Mouse (Mus musculus) limb, embryonic 12.5 days (tissue): ENCODE measurements around the gene Thrap3. TPM values are rescaled to one million over a fixed set of nuclear protein-coding genes. Genes with fewer than 3 reads are reported as not detected.

Experiments used
- ATAC-seq: fragments of 200-750 bp; cut with Nextera tagmentation; 2 replicates; pipeline ENCODE4 v1.8.0; 2017; ENCODE audit warnings: low read depth, moderate TSS enrichment; ENCODE audit not compliant: insufficient number of reproducible peaks, insufficient read depth, low FRiP score, low TSS enrichment
- H3K27ac ChIP-seq: fragments of 300-500 bp; sonication (generic); 2 replicates; pipeline ENCODE4 v1.5.1; 2016; ENCODE audit warnings: mild to moderate bottlenecking, moderate library complexity
- H3K27me3 ChIP-seq: fragments of 300-500 bp; sonication (generic); 2 replicates; pipeline ENCODE4 v1.6.1; 2016; ENCODE audit warnings: mild to moderate bottlenecking, moderate library complexity
- H3K36me3 ChIP-seq: fragments of 300-500 bp; sonication (generic); 2 replicates; pipeline ENCODE4 v1.6.1; 2016; ENCODE audit warnings: mild to moderate bottlenecking, moderate library complexity
- H3K4me1 ChIP-seq: fragments of 300-500 bp; sonication (generic); replicated peaks from 2 replicates; pipeline ENCODE4 v1.6.1; 2016
- H3K4me2 ChIP-seq: fragments of 300-500 bp; sonication (generic); 2 replicates; pipeline ENCODE4 v1.6.1; 2016; ENCODE audit warnings: mild to moderate bottlenecking, moderate library complexity
- H3K4me3 ChIP-seq: fragments of 300-500 bp; sonication (generic); replicated peaks from 2 replicates; pipeline ENCODE4 v1.5.1; 2016; ENCODE audit warnings: mild to moderate bottlenecking
- H3K9ac ChIP-seq: fragments of 300-500 bp; sonication (generic); replicated peaks from 2 replicates; pipeline ENCODE4 v1.6.1; 2016; ENCODE audit warnings: mild to moderate bottlenecking, moderate library complexity
- H3K9me3 ChIP-seq: fragments of 300-500 bp; sonication (generic); 2 replicates; pipeline ENCODE4 v1.6.1; 2016; ENCODE audit warnings: mild to moderate bottlenecking, moderate library complexity
- WGBS: fragments of 180-500 bp; shearing (Covaris S2); methylation state at CpG from one replicate; pipeline ENCODE4 v1.1.7; 2016; 5-methylcytosine and 5-hydroxymethylcytosine counted together
- polyA plus RNA-seq: library from polyadenylated mRNA; unstranded; fragments of >200 nt; fragmentation: Nextera tagmentation; extraction: Ambion mirVana; gene quantifications from 2 replicates; pipeline ENCODE4 v1.2.1, GENCODE M21; 2016

Gene Thrap3
- polyA plus RNA-seq, 1 experiment from 2014 or later, result 349 TPM

DNA sequence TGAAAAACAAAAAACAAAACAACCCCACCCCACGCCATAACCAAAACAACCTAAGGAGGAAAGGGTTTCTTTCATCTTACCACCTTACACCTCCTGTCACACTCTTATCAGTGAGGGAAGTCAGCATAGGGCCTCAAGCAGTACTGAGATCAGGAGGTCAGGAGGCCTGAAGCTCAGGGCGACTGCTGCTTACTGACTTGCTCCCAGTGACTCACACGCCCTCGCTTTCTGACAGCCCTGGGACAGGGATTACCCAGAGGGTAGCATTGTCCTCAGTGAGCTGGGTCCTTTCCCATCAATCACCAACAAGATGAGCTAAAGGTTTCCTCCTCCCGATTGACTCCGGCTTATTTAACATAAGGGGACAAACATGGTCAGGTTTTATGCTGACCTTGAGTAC is 4.5 kb upstream of the Thrap3 start:
- H3K9ac ChIP-seq, result no peak overlapping the region
- H3K4me3 ChIP-seq, result no peak overlapping the region
- ATAC-seq, result no peak
- H3K4me2 ChIP-seq, result no peak overlapping the region
- no peaks in the 10 kb centered on the region for H3K9me3 ChIP-seq
- H3K4me1 ChIP-seq, result peaks cover 16% of the 10 kb centered on the region
- no peak overlapping the region for H3K27ac ChIP-seq
- H3K27me3 ChIP-seq, result no peaks in the 10 kb centered on the region
- 56% methylated on average over 6 of the region's 6 CpGs for WGBS
- no peaks in the 10 kb centered on the region for H3K36me3 ChIP-seq

DNA sequence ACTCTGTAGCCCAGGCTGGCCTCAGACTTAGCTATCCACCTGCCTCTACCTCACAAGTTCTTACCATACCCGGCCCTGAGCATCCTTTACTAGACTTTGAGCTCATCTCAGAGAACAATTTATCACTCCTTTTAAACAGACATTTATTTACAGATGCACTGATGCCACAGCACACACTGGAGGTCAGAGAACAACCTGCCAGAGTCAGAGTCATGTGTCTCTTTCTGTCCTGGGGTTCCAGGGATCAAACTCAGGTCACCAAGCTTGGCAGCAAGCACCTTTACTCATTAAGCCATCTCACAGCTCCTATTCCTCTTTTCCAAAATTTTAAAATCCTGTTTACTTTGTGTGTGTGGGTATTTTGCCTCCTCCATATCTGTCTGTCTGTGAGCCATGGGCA is 2.8 kb upstream of the Thrap3 start:
- ATAC-seq, result no peak
- H3K27ac ChIP-seq, result no peak overlapping the region
- WGBS, result 71% methylated on average over 1 of the region's 1 CpGs
- H3K36me3 ChIP-seq, result no peaks in the 10 kb centered on the region
- H3K9ac ChIP-seq, result no peak overlapping the region
- no peak overlapping the region for H3K4me2 ChIP-seq
- H3K4me3 ChIP-seq, result no peak overlapping the region
- H3K27me3 ChIP-seq, result no peaks in the 10 kb centered on the region
- H3K4me1 ChIP-seq, result peaks cover 23% of the 10 kb centered on the region
- no peaks in the 10 kb centered on the region for H3K9me3 ChIP-seq

DNA sequence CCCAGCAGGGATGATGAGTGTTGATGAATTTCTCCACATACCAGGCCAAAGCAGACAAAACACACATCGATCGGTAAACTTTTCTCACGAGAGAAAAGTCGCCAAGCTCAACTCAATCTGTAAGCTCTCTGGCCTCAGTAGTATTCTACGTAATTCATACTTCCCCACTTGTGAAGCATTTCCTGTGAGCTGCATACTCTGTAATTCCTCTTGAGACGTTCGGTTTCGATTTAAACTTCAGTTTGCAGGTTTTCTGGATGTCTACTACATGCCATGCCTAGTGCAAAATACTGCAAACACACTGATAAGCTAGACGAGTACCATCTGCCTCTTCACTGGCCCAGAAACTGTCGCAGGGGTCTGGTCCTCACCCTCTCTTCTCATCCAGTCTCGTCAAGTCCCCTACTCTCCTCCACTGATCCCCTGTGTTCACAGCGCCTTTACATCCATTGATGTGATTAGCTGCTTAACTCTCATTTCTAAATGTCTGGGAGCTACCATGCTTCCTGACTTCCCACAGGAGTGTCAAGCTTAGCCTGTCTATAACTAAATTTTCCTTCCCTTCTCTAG is 2.2 kb upstream of the Thrap3 start:
- peaks cover 30% of the 10 kb centered on the region for H3K4me1 ChIP-seq
- no peaks in the 10 kb centered on the region for H3K27me3 ChIP-seq
- H3K4me3 ChIP-seq, result no peak overlapping the region
- H3K9ac ChIP-seq, result no peak overlapping the region
- H3K27ac ChIP-seq, result 0 out of 2 replicates have a peak overlapping the region, but pooled peaks have one; percentile 94
- peaks cover 3% of the 10 kb centered on the region; the same call in 1 of the 2 replicates for H3K36me3 ChIP-seq
- WGBS, result 88% methylated on average over 12 of the region's 12 CpGs
- ATAC-seq, result no peak
- H3K4me2 ChIP-seq, result 0 out of 2 replicates have a peak overlapping the region, but pooled peaks have one; percentile 57
- H3K9me3 ChIP-seq, result no peaks in the 10 kb centered on the region

DNA sequence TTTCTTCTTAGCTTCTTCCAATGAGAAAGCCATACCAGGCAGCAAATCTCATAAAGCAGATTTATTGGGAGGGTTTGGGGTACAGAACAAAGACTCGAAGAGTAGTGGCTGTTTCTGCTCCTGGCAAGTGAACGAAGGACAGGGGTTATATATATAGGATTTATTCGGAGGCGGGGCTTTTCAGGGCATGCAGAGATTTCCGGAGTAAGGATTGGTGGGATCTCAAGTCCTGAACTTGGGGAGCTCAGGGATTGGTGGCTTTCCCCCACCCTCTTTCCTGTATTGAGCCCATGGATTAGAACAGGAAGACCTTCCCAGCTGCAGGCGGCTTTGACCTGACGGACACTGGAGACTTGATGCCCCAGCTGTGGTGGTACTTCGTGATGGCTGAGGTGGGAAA is 1.5 kb upstream of the Thrap3 start:
- peaks cover 36% of the 10 kb centered on the region for H3K4me1 ChIP-seq
- peak overlapping the region; percentile 57 for H3K4me2 ChIP-seq
- no peaks in the 10 kb centered on the region for H3K9me3 ChIP-seq
- WGBS, result 68% methylated on average over 8 of the region's 8 CpGs
- peaks cover 7% of the 10 kb centered on the region; the same call in 1 of the 2 replicates for H3K36me3 ChIP-seq
- no peaks in the 10 kb centered on the region for H3K27me3 ChIP-seq
- H3K27ac ChIP-seq, result peak overlapping the region; percentile 94
- no peak for ATAC-seq
- H3K9ac ChIP-seq, result no peak overlapping the region
- H3K4me3 ChIP-seq, result no peak overlapping the region

DNA sequence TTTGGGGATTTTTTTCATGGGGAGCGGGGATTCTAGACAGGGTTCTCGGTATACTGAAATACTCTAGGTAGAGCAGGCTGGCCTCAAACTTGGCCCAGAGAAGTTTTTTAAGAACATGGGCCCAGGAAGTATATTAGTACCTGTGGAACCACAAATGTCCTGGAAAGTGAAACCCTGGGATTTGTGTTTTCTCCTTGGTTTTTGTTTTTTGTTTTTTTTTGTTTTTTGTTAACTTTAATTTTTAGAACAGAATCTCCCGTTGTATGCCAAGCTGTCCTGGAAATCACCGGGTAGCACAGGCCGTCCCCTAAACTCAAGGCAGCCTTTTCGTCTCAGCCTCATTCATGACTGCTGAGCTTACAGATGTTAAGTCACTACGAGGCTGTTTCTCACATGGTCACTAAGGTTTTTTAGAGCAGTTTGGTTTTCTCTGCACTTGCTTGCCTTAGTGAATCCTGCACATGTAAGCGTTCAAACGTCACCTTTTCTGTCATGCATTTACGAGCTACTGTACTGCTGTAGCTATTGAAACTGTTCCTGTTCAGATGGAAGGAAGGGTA is 856 bp upstream of the Thrap3 start:
- H3K9ac ChIP-seq, result peak overlapping the region; percentile 54
- no peaks in the 10 kb centered on the region for H3K27me3 ChIP-seq
- peak overlapping the region; percentile 57 for H3K4me2 ChIP-seq
- H3K27ac ChIP-seq, result peak overlapping the region; percentile 94
- peaks cover 7% of the 10 kb centered on the region; the same call in 1 of the 2 replicates for H3K36me3 ChIP-seq
- WGBS, result 60% methylated on average over 10 of the region's 10 CpGs
- no peak for ATAC-seq
- no peaks in the 10 kb centered on the region for H3K9me3 ChIP-seq
- H3K4me3 ChIP-seq, result peak overlapping the region; percentile 72
- peaks cover 41% of the 10 kb centered on the region for H3K4me1 ChIP-seq

DNA sequence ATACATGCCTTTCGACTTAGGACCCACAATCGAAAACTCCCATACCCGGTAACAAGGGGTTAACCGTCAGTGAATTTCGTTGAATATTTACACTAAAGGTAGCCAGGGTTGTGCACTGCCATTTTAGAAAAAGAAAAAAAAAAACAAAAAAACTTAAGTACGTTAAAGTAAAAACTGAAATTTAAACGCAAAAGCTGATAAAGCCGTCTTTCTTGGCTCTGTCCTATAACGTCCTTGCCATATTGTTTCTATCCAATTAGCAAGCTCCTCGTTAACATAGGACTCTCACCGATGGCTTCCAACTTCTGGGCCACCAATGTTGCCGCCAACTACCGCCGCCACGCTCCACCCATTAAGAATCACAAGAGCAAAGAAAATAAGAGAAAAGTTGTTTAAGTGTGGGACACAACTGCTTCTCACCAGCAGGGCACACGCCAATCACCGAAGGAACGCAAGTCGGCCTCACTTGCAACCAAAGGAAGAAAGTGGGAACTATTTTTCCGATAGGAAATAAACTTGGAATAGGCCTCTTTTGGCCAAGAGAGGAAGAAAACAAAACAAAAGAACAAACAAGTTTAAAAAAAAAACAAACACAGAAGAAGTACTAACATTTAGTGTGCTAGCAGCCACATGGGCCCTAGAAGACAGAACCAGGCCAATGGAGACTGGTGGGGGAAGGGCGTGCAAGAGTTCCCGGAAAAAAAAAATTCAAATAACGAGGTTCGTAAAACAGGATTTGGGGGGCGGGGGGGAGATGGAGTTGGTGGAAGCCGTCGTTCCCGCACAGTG is 852 bp downstream of the Thrap3 start:
- H3K4me2 ChIP-seq, result peak overlapping the region; percentile 71
- peak overlapping the region; percentile 72 for H3K4me3 ChIP-seq
- under 1% methylated on average over 28 of the region's 28 CpGs for WGBS
- H3K36me3 ChIP-seq, result peaks cover 17% of the 10 kb centered on the region; the same call in 1 of the 2 replicates
- peak overlapping the region; percentile 93 for H3K9ac ChIP-seq
- H3K27me3 ChIP-seq, result no peaks in the 10 kb centered on the region
- peaks cover 46% of the 10 kb centered on the region for H3K4me1 ChIP-seq
- peak overlapping the region; percentile 97 for H3K27ac ChIP-seq
- H3K9me3 ChIP-seq, result no peaks in the 10 kb centered on the region
- ATAC-seq, result no peak

DNA sequence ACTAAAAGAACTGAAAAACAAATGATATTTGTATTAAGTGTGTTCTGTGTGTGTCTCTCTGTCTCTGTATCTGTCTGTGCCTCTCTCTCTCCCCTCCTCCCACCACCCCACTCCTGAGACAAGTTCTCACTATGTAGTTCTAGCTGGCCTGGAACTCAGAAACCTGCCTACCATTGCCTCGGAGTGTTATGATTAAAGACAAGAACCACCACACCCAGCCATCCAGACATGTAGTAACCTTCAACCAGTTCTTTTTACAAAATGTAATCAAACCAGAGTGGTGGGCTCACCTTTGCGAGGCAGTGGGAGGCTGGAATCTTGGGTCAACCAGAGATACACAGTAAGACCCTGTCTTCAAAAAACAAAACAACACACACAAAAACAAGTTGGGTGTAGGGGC is 1.9 kb downstream of the Thrap3 start:
- Histone ChIP-seq H3K9me3 (no peaks in the 10 kb centered on the region), H3K4me1 (peaks cover 46% of the 10 kb centered on the region), H3K27me3 (no peaks in the 10 kb centered on the region), H3K27ac (0 out of 2 replicates have a peak overlapping the region, but pooled peaks have one; percentile 29), H3K4me3 (peak overlapping the region; percentile 72), H3K4me2 (peak overlapping the region; percentile 71), H3K9ac (peak overlapping the region; percentile 46), H3K36me3 (peaks cover 22% of the 10 kb centered on the region; the same call in 1 of the 2 replicates)
- 66% methylated on average over 2 of the region's 2 CpGs for WGBS
- ATAC-seq, result no peak

DNA sequence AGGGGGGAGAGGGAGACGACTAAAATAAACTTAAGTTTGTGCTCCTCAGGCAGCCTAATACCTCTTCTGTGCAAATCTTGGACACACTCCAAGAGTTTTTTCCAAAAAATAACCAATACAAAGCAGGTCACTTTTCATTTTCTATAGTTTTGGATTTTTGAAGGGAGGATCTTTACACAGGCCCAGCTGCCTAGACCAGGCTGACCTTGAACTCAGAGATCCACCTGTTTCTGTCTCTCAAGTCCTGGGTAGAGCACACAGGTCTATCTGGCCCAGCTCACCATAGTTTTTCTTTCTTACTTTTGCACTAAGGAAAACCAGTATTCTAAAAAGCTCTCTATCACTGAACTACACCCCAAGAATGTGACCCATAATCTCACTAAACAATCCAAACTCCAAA is 2.5 kb downstream of the Thrap3 start:
- Histone ChIP-seq H3K27ac (no peak overlapping the region), H3K36me3 (peaks cover 23% of the 10 kb centered on the region), H3K4me3 (peak overlapping the region; percentile 72), H3K4me2 (peak overlapping the region; percentile 71), H3K4me1 (peaks cover 46% of the 10 kb centered on the region), H3K9me3 (no peaks in the 10 kb centered on the region), H3K27me3 (no peaks in the 10 kb centered on the region), H3K9ac (peak overlapping the region; percentile 46; the same call in 1 of the 2 replicates)
- ATAC-seq, result no peak
- WGBS, result 71% methylated on average over 1 of the region's 1 CpGs

DNA sequence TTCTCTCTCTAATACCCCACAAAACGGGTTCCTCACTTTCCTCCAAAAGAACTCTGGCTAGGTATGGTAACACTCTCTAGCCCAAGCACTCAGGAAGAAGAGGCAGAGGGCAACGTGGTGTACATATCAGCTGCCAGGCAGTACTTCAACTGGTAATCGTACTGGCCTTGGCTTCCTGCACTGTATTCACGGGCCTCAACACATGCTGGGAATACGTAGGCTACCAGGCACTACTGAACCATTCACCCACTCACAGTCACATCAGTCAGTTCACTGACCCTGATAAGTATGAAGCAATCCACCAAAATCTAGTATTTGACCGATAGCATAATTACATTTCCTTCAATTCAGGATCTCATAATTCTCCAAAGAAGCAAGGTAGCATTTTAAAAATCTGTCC is 3.0 kb downstream of the Thrap3 start:
- Histone ChIP-seq H3K9ac (no peak overlapping the region), H3K4me2 (peak overlapping the region; percentile 21), H3K4me1 (peaks cover 45% of the 10 kb centered on the region), H3K27me3 (no peaks in the 10 kb centered on the region), H3K4me3 (no peak overlapping the region), H3K36me3 (peaks cover 28% of the 10 kb centered on the region), H3K27ac (no peak overlapping the region), H3K9me3 (no peaks in the 10 kb centered on the region)
- ATAC-seq, result no peak
- WGBS, result 84% methylated on average over 6 of the region's 6 CpGs

DNA sequence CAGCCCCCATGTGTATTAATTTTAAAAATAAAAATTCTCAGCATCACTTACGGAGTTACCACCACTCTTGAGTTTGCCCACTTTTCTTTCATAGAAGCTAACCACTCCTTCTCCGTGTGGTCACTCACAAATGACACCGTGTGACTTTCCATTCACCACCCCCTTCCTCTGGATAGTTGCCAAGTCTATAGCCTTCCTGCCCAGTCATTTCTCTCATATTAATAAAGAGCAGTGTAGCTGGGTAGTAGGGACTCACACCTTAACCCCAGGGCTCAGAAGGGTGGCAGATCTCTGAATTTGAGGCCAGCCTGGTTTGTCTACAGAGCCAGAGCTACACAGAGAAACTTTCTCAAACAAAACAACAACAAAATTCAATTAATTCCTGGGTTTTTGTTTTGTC is 5.1 kb downstream of the Thrap3 start:
- peaks cover 47% of the 10 kb centered on the region for H3K36me3 ChIP-seq
- WGBS, result 85% methylated on average over 3 of the region's 3 CpGs
- H3K4me2 ChIP-seq, result no peak overlapping the region; the same call in 1 of the 2 replicates

DNA sequence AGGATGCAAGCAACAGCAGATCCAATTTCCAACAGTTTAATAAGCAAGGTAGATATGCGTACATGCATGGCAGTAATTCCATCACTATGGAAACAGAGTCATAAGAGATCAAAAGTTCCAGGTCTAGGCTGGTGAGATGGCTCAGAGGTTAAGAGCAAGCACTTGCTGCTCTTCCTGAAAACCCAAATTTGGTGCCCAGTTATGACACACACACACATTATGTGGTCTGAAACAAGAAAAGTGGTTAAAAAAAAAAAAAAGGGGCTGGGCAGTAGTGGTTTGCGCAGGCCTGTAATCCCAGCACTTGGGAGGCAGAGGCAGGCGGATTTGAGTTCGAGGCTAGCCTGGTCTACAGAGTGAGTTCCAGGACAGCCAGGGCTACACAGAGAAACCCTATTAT is 7.6 kb downstream of the Thrap3 start:
- Histone ChIP-seq H3K4me1 (peaks cover 18% of the 10 kb centered on the region), H3K9me3 (no peaks in the 10 kb centered on the region), H3K4me2 (no peak overlapping the region), H3K4me3 (no peak overlapping the region), H3K27me3 (no peaks in the 10 kb centered on the region), H3K36me3 (peaks cover 68% of the 10 kb centered on the region), H3K27ac (no peak overlapping the region), H3K9ac (no peak overlapping the region)
- WGBS, result 94% methylated on average over 4 of the region's 4 CpGs
- no peak for ATAC-seq

More for the DNA sequence above, 5.1 kb downstream of the Thrap3 start:
- H3K9ac ChIP-seq, result no peak overlapping the region
- H3K4me3 ChIP-seq, result no peak overlapping the region
- no peaks in the 10 kb centered on the region for H3K27me3 ChIP-seq
- peaks cover 30% of the 10 kb centered on the region for H3K4me1 ChIP-seq
- no peak overlapping the region for H3K27ac ChIP-seq
- ATAC-seq, result no peak
- H3K9me3 ChIP-seq, result no peaks in the 10 kb centered on the region
